Mouse (Mus musculus) heart, adult 2 months (tissue): ENCODE data around the gene Keap1.

Experiments used
- CTCF ChIP-seq: fragments of 200-600 bp; IDR thresholded peaks from 2 replicates; pipeline ENCODE4 v1.8.1; 2022; ENCODE audit warnings: antibody characterized with exemption, mild to moderate bottlenecking, moderate library complexity
- POLR2A ChIP-seq: fragments of 200-500 bp; IDR thresholded peaks from 2 replicates; pipeline ENCODE4 v1.6.1; 2011; ENCODE audit warnings: mild to moderate bottlenecking, low read depth, low read length, control low read depth; ENCODE audit not compliant: insufficient read depth

- no peak for TF ChIP-seq POLR2A
- TF ChIP-seq CTCF, result no peak
These were observed 9.2 kb upstream of the Keap1 start, which contains the start of gene S1pr5 for GRCm38 (mm10) chr9:21248326-21248725.
